Mouse (Mus musculus) heart, embryonic 11.5 days (tissue): Measurements from ENCODE around the gene Themis. TPM values are rescaled to one million over a fixed set of nuclear protein-coding genes. Genes with fewer than 3 reads are reported as not detected.

Experiments
- ATAC-seq: fragments of 200-750 bp; cut with Nextera tagmentation; replicated peaks from 2 replicates; pipeline ENCODE4 v1.8.0; 2017; ENCODE audit warnings: moderate library complexity; ENCODE audit not compliant: insufficient number of reproducible peaks, low FRiP score, low TSS enrichment
- H3K27ac ChIP-seq: fragments of 300-500 bp; sonication (generic); 2 replicates; pipeline ENCODE4 v1.5.1; 2014; ENCODE audit warnings: mild to moderate bottlenecking, low read depth, low read length
- H3K27me3 ChIP-seq: fragments of 300-500 bp; sonication (generic); 2 replicates; pipeline ENCODE4 v1.6.1; 2014; ENCODE audit warnings: mild to moderate bottlenecking, low read length, mixed read lengths; ENCODE audit not compliant: control insufficient read depth, insufficient read depth
- H3K36me3 ChIP-seq: fragments of 300-500 bp; sonication (generic); 2 replicates; pipeline ENCODE4 v1.6.1; 2014; ENCODE audit warnings: mild to moderate bottlenecking, low read length, moderate library complexity, mixed read lengths; ENCODE audit not compliant: control insufficient read depth, insufficient read depth
- H3K4me1 ChIP-seq: fragments of 300-500 bp; sonication (generic); 2 replicates; pipeline ENCODE4 v1.6.1; 2014; ENCODE audit warnings: low read length; ENCODE audit not compliant: control insufficient read depth, insufficient read depth
- H3K4me2 ChIP-seq: fragments of 300-500 bp; sonication (generic); 2 replicates; pipeline ENCODE4 v1.6.1; 2014; ENCODE audit warnings: mild to moderate bottlenecking, moderate library complexity
- H3K4me3 ChIP-seq: fragments of 300-500 bp; sonication (generic); 2 replicates; pipeline ENCODE4 v1.5.1; 2014; ENCODE audit warnings: low read depth, low read length
- H3K9ac ChIP-seq: fragments of 300-500 bp; sonication (generic); 2 replicates; pipeline ENCODE4 v1.6.1; 2014; ENCODE audit warnings: mild to moderate bottlenecking, low read depth, low read length, moderate library complexity
- H3K9me3 ChIP-seq: fragments of 300-500 bp; sonication (generic); replicated peaks from 2 replicates; pipeline ENCODE4 v1.6.1; 2016; ENCODE audit warnings: low read length; ENCODE audit not compliant: control insufficient read depth
- WGBS: fragments of 180-500 bp; shearing (Covaris S2); extraction: QIAGEN DNeasy Blood & Tissue Kit; methylation state at CpG from one replicate; pipeline ENCODE4 v1.1.7; 2014; ENCODE audit not compliant: insufficient replicate concordance; 5-methylcytosine and 5-hydroxymethylcytosine counted together
- polyA plus RNA-seq: library from polyadenylated mRNA; unstranded; fragments of >200 nt; fragmentation: Nextera tagmentation; extraction: Ambion mirVana; gene quantifications from 2 replicates; pipeline ENCODE4 v1.2.1, GENCODE M21; 2014

The Themis gene
- polyA plus RNA-seq, 1 experiment from 2014 or later = not detected

DNA sequence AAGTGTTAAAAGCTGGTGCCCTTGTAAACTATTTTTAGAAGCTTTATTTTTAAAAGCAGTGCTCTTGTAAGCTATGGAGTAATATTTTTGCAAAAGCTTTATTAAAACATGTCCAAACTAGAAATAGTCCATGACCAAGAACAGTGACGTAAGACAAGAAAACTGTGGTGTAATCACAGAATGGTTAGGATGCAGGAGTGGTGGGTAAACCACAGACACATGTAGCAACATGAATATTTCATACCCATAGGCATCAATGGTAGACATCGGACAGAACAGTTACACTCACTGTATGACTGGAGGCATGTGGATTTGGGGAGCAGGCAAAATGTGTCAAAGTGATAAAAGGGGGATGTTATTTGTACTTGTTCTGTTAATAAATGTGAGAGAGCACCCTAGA, 222.7 kb downstream of the Themis start:
- WGBS = 80% methylated on average over 2 of the region's 2 CpGs
- no peaks in the 10 kb centered on the region for H3K9me3 ChIP-seq
- H3K27me3 ChIP-seq = no peaks in the 10 kb centered on the region
- H3K27ac ChIP-seq = no peak overlapping the region
- no peak for ATAC-seq
- no peaks in the 10 kb centered on the region for H3K36me3 ChIP-seq
- H3K9ac ChIP-seq = no peak overlapping the region
- no peak overlapping the region for H3K4me3 ChIP-seq
- H3K4me2 ChIP-seq = no peak overlapping the region
- no peaks in the 10 kb centered on the region for H3K4me1 ChIP-seq

DNA sequence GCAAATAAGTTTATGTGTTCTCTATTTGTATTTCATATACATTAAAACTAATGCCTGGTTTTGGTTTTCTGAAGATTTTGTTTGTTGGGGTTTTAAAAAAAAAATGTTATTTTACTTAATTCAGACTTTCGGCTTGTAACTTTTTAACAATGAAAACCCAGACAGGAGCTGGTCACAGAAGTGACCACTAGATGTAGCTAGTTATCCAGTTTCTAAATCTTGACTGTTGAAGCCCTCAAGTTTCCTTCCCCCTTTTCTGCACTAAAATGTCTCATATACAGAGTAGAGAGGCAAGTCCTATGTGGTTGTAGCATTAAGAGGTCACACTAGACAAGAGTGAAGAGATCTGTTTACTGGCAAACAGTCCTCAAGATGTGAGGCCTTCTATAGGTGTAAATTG, 230.2 kb downstream of the Themis start:
- Histone ChIP-seq H3K9me3 (no peaks in the 10 kb centered on the region), H3K9ac (no peak overlapping the region), H3K36me3 (no peaks in the 10 kb centered on the region), H3K4me1 (no peaks in the 10 kb centered on the region), H3K4me2 (no peak overlapping the region), H3K27me3 (no peaks in the 10 kb centered on the region), H3K4me3 (no peak overlapping the region), H3K27ac (no peak overlapping the region)
- no peak for ATAC-seq
- WGBS = 54% methylated on average over 1 of the region's 1 CpGs
